Mouse (Mus musculus): ENCODE measurements at regions not wholly inside any gene's neighbourhood (a gene's known extent, or its start where the extent isn't known, plus 50 kb on each side); places are given as distances from the start of the nearest gene placed in this dataset.
A peak's percentile ranks its signal among the peaks of the same experiment; 100 is the strongest.

DNA sequence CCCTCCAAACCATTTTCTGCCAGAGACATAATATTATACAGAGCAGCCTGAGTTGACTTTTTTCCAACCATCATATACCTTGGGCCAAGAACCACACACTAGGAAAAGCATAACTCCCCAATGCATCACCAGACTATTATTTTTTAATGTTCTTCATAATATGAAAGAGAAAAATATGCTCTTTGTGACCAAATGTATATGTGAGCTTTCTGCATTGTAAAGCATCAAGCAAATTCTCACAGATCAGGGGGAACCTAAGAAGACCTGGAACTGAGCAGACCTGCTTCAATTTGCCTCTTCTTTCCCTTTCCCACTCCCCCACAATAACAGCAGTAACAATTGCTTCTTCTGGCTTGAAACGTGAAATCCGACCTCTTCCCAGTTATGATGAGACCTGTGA, 407.6 kb downstream of the Atp6ap1l start:
- DNase-seq (ENCODE audit: low spot score in 2 of 2) = no peak

DNA sequence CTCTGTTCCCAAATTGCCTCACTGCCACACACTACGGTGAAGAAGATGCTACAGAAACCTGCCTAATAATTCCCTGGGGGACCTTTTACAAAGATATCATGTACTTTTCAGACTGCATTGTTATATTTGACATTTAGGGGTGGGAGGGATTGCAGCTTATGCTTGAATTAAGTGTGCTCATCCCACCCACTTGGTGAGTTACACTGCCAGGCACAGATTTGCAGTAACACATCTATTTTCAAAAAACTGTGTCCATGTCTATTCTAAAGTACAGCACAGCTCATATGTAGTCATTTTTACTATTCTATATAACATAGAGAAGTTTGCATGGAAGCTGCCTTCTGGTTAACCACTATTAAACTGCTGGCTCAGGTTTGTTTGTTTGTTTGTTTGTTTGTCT, 404.3 kb upstream of the Xrcc4 start:
- no peak for DNase-seq (ENCODE audit: low spot score in 2 of 2)

DNA sequence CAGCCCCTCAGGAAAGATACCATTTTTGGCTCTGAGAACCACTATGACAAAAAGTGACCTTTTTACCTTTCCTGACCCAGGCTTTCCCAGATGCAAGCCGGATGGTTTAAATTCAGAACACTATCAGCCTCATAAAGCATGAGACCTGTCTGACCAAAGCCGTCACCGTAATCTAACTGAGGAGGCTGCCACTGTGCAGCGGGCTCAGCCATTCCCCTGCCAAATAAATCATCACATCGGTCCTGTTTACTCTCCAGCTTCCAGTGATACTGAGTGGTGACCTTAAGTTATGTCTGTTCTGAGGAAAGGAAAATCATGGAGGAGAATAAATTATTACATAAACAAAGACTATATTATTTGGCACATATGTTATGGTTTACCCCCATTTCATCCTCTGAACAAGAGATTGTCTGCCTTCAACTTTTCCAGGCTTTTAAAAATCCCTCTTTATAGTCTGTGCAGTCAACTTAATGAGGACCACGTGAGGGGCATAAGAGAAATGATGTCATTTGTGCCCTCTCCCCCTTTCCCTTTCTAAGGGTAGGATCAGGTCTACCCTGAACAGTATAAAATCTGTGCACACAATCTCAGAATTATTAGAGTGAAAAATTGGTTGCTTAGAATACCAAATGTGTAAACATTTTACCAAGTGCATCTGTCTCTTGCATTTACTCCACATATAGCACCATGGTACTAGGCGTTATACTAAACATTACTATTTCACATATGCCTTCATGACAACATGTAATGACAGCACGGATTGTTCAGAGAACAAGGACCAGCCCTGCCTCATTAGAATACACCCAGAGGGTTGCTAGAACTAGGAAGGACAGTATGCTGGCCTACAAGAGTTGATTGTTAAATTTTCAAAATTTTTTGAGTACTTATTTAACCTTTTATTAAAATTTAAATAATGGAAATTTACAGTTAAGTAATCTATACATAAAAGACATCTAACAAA, 401.9 kb upstream of the Xrcc4 start:
- no peak for DNase-seq (ENCODE audit: low spot score in 2 of 2)

DNA sequence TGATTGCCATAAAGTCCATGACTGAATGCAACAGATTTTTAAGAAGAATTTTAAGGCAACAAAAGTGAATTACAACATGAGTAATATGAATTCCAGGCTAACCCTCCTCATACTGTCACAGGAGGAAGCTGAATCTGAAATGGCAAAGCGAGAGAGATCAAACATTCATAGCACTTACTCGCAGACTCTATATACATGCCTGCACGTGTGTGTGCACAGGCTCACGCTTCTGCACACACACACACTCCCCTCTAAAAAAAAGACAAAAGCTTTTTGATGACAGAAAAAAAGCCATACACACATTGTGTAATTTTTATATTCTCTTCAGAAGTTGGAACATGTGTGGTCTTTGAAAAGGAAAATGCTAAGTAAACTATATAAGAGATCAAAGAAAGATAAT, 391.1 kb upstream of the Xrcc4 start:
- DNase-seq (ENCODE audit: low spot score in 2 of 2) = no peak

DNA sequence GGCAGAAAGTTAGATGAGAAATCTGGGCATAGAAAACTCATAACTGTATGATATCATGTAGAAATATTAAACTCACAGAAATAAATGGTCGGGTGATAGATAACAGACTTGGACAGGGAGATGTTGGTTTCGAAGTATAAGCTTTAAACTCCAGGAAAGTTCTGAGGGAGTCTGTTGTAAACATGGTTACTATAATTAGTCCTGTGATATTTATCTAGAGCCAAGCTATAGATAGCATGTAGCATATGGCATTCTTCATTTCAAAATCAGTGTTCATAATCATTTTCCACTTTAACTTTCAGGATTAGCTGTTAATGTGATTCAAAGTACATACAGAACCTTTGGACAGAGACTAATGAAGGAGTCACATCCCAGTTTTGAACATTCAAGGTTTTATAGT, 387.5 kb upstream of the Xrcc4 start:
- DNase-seq (ENCODE audit: low spot score in 2 of 2) = no peak

DNA sequence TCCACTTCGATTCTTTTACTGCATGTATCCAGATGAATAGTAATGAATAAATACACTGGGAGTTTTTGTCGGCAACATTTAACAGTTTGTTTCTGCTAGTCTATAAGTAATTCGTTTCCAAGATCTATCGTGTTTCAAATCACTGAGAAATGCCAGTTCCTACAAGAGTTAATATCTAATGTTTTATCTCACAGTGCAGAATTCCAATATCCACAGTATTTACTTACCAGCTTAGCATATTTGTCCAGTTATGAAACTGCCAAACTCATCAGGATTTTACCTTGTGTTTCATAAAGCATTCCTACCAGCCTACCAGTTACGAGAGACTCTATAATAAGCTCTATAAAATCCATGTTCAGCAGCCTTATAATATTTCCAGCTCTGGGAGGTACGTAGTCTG, 385.1 kb upstream of the Xrcc4 start:
- DNase-seq (ENCODE audit: low spot score in 2 of 2) = no peak

DNA sequence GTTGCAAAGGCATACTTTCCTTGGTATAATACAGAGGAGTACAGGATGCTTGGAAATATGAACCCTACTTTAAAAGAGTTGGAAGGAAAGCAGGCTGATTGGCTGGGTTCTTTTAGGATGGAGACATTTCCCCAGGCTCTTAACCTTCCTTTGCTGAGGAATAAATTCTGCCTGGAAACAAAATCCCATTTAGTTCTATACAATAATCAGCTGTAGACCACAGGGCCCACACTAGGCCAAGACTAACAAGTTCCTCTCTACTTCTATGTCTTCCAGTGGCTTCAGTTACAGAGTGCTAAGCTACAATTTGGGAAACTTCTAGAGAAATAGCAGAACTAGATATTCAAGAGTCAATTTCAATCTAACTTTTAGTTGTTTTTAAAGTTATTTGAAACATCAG, 384.6 kb upstream of the Xrcc4 start:
- no peak for DNase-seq (ENCODE audit: low spot score in 2 of 2)

DNA sequence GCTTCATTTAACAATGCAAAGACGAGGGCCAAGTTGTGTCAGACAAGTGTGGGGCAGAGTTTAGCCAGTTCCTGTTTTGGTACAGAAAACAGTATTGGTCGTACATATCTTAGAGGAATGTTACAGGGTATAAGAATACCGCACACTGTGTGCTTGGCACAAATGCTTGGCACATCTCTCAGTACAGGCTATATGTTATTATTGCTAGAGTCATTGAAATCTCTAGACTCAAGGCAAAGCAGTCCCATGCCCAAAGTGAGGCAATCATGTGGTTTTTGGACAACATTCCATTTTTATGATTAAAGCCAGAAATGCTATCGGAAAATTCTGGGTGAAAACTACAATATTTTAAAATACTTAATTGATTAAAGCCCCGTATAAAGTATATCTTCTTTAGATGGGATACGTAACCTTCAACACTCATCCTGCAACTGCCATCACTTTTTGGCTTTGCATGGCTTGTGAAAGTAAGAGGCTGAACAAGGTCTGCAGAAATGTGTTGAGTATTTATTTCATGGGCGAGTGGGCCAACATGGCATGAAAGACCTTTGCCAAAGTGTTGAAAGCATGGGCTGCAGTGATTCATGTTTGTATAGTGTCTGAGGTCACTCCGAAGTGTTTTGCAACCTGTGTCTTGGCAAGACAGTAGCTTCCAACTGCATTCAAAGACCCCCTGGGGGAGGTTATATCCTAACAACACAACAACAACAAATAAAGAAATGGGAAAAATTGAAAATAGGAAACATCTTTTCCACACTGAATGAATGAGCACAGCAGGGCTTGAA, 383.8 kb upstream of the Xrcc4 start:
- no peak for DNase-seq (ENCODE audit: low spot score in 2 of 2)

DNA sequence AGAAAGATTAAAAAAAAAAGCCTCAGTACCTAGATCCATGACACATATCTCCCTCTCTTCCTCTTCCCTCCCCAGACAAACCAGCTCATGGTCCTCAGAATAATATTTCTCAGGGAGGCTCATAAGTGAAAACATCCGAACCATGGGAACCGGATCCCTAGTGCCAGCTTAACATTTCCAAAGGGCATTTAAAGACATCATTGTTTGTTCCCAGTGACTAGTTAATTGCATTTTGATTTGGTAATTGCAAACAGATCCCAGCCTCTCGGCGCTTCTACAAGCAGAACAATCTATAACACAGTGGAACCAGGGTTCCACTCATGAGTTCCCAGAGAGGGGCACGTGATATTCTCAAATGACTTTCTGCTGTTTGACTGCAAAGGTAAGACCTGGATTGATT, 376.7 kb upstream of the Xrcc4 start:
- no peak for DNase-seq (ENCODE audit: low spot score in 2 of 2)

DNA sequence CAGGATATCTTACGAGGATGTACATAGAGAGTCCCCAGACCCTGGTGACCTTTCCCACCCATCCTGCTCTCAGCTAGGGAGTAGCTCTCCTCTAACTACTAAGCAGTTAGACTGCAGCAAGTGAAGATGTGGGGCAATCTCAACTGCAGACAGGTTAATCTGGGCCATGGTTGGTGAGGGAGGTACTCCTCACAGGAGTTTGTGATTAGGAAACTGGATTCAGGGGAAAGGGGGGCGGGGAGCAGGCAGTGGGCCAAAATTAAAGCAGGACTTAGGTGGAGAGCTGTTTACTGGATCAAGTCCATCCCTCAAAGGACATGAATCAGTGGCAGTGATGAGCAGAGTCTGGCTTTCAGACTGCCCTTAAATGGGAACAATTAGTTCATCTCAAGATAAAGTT, 374.6 kb upstream of the Xrcc4 start:
- peak in 1 of 2 experiments; percentile 28 for DNase-seq (ENCODE audit: low spot score in 2 of 2)

DNA sequence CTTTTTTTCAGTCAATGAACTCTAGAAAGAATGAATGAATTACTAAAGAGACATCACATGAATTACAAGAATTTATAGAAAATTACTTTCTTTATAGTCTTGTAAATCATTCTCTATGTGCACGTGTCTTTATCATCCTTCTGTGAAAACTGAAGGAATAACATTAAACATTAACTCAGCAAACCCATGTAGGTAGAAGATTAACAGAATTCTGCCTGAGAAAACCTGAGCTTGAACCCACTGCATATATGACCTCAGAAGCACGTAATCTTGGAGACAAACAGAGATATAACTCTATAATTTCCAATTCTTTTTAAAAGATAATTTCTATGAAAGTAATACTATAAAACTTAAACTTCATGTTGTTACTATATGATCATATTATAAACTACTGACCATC, 374.0 kb upstream of the Xrcc4 start:
- no peak for DNase-seq (ENCODE audit: low spot score in 2 of 2)

DNA sequence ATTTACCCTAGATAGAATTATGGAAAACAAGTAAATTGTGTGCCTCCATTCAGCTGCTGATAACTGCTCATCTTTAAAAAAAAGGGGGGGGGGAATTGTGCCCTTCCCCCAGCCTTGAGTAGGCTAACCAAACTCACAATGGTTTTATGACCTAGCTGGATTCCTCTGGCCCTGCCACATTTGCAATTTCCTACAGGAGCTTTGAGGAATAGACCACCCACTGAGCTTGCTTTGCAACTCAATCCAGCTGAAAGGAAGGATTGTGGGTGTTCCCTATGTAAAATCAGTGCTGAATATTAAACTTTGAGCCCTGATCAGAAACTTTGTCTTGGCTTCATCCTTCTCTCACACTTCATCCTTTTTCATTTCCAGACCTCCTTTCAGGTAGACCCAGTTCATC, 365.2 kb upstream of the Xrcc4 start:
- no peak for DNase-seq (ENCODE audit: low spot score in 2 of 2)

DNA sequence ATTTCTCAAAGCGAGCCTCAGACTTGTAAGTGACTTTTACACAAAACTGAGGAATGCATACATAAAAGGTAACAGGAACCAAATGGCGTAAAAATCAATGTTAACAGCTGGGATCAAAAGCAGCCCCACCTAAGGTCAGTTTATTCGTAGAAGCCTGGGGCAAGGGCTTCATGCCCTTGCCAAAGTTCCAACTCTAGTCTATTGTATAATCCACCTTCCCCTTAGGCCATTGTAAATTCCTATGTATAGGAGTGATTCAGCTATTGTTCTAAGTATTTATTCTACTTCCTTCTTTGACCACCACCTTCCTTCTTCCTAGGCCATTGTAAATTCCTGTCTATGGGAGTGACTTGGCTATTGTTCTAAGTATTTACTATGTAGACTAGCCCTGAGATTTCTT, 337.5 kb upstream of the Xrcc4 start:
- no peak for DNase-seq (ENCODE audit: low spot score in 2 of 2)

DNA sequence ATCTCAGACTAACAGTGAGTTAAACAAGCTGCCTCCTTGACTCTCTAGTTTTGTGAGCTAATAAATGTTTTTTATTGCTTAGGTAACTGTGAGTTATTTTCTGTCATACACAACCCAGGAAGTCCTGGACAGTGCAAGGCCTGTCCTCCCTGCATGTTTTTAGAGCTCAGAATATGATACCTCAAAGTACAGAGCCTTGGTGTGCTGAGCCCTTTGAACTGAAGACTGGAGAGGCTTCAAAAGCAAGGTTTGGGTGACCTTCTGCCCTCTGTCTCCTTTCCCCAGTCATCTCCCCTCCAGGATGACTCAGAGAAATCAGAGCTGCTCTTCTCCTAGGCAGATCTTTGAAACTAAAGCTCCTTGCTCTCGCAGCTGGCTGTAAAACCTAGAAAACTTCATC, 336.0 kb upstream of the Xrcc4 start:
- DNase-seq (ENCODE audit: low spot score in 2 of 2) = no peak

DNA sequence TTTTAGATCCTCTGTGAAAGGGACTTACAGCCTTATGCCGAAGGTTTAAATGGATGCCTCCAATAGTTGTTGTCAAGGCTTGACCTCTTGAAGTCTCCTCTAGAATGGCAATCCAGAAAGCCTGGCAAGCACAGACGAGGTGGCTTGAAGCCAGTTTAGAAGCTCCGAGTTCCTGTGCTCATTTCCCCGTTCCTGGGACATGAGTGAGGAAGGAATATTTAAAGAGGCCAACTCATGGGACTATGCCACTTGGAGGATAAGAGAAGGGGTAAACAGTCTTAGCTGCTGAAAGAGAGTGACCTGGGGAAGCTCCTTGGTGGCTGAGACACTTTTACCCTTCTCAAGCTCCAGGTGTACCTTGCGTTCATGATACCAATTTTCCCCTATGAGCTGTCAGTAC, 335.1 kb upstream of the Xrcc4 start:
- no peak for DNase-seq (ENCODE audit: low spot score in 2 of 2)

DNA sequence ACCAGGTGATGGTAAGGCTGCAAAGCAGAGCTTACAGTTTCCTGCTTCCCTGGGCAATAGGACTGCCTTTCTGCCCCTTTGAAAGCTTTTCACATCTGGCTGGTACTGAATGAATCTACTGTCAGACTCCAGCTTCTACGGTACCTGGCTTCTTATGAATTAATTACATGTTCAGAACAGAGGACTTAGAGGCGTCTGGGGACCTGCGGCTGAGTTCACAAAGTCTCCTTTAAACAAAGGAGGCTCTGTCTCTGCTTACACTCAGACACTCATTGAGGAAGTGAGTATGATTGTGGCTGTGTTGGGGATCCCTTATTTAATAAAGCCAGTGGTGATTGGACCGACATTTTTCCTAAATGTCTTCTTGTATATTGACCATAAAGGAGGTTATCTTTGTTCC, 331.6 kb upstream of the Xrcc4 start:
- no peak for DNase-seq (ENCODE audit: low spot score in 2 of 2)

DNA sequence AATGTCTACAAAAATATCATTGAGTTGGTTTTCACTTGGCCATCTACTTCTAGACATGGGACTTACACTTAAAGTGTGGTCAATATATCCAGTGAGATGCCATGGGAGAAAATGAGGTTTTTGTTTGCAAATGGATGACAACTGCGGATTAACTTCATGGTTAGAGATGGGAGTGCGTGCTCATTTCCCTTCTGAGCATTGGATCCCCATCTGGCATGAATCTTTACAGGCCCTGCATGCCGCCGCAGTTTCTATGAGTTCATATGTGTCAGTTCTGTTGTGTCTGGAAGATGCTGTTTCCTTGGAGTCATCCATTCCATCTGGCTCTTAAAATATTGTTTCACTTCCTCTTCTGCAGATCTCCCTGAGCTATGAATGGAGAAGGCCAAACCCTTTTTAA, 315.0 kb upstream of the Xrcc4 start:
- DNase-seq (ENCODE audit: low spot score in 2 of 2) = no peak

DNA sequence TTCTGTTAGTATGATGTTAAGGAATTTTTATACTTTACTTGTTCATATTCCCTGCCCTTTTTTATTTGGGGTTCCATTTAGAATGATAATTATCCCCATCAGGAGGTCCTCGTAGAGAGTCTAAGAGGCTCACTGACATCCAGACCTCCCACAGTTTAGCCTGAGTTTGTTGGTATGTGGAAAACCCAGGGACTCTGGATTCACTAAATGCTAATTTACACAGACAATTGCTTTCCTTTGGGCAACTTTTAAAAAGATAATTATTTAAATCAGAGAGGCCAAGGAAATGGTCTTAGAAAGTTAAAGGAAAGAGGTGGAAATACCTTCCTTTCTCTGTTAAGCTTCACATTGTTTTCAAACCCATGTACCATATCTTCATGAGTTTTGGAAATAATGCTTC, 312.7 kb upstream of the Xrcc4 start:
- no peak for DNase-seq (ENCODE audit: low spot score in 2 of 2)

DNA sequence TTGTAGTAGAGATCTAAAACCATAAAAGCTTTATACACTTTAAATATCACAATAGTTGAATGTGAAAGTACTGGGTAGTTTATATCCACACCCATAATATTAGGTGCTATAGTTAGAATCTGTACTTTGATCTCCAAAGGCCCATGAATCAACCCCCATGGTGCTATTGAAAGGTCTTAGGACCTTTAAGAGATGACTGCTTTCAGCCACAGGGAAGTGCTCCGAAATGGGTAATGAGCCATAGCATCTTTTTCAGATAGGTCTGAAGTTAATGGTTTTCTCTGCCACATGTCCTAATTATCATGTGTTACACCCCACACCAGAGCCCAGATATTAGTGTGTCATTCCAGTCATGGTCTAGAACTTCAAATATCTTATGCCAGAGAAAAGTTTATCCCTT, 312.1 kb upstream of the Xrcc4 start:
- DNase-seq (ENCODE audit: low spot score in 2 of 2) = no peak

DNA sequence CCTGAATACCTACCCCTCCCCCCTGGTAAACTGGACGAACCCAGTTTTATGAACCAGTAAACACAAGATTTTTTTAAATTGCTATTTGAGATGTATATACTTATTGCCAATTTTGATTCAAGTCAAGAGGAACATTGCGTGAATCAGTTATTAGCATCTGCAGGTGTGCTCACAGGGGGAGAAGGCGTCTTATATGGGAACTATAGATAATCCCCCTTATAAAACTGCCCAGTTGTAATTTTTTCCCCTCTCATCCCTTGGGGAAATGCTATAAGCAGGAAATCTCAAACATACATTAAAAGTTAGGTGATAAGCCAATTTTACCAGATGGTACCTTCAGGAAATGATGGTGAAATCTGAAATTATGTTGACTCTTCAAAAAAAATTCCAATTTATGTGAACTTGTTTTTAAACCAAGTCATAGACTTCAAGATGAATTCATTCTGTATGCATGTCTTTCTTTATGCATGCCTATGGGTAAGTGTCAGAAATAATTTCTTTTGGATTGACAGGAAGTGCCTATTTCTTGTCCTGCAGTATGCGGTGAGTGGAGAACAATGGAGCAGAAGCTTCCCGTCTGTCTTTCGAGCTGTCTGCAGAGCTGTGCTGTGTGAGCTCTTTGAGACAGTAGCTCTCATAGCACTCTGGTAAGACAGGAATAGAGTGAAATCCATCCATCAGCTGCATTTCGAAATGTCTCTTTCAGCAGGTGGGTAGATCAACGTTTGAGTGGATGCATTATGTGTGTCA, 306.0 kb upstream of the Xrcc4 start:
- no peak for DNase-seq (ENCODE audit: low spot score in 2 of 2)

DNA sequence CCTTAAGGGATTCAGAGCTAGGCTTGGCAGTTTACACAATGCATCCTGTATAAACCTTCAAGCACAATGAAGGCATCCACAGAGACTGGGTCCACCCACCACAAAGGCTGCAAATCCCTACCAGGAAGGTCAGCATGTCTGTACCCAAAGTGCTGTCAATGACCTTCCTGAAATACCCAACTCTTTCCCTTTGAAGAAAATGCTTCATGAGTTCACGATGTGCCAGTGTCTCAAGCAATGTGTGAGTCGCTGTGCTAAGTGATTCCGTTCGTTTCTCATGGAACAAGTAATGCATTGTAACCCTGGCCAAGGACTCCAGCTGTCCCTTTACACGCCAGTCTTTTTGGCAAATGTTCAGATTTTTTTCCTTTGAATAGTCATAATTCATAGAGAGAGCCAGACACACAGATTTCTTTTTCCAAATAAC, 305.4 kb upstream of the Xrcc4 start:
- no peak for DNase-seq (ENCODE audit: low spot score in 2 of 2)

DNA sequence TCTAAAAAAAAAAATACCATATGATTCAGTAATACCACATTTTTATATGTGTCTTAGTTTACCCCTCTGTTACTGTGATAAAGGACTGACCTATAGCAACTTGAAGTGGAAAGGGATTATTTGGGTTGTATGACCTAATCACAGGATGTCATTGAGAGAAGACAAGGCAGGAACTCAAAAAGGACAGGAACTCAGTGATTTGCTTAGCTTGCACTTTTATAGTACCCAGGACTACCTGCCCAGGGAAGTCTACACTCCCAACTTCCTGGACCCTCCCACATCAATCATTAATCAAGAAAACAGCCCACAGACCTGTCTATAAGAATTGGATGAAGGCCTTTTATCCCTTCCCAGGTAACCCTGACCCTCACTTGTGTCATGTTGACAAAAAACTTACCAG, 303.0 kb upstream of the Xrcc4 start:
- DNase-seq (ENCODE audit: low spot score in 2 of 2) = no peak

All from urinary bladder, postnatal 36 days (tissue).